Mouse (Mus musculus) hindbrain, embryonic 10.5 days (tissue): ENCODE data around the gene Mllt10. TPM values are rescaled to one million over a fixed set of nuclear protein-coding genes. Genes with fewer than 3 reads are reported as not detected.

Source experiments
- DNase-seq: peaks from one replicate; pipeline ENCODE4 v3.0.0-alpha.2; 2017; ENCODE audit warnings: low spot score
- H3K27ac ChIP-seq: fragments of 300-500 bp; sonication (generic); 2 replicates; pipeline ENCODE4 v1.5.1; 2016; ENCODE audit warnings: mild to moderate bottlenecking, moderate library complexity
- H3K27me3 ChIP-seq: fragments of 300-500 bp; sonication (generic); 2 replicates; pipeline ENCODE4 v1.6.1; 2016; ENCODE audit warnings: mild to moderate bottlenecking; ENCODE audit not compliant: poor library complexity, insufficient read depth, severe bottlenecking
- H3K36me3 ChIP-seq: fragments of 300-500 bp; sonication (generic); 2 replicates; pipeline ENCODE4 v1.6.1; 2016; ENCODE audit warnings: mild to moderate bottlenecking, moderate library complexity
- H3K4me1 ChIP-seq: fragments of 300-500 bp; sonication (generic); replicated peaks from 2 replicates; pipeline ENCODE4 v1.6.1; 2016; ENCODE audit warnings: mild to moderate bottlenecking
- H3K4me3 ChIP-seq: fragments of 300-500 bp; sonication (generic); 2 replicates; pipeline ENCODE4 v1.5.1; 2016; ENCODE audit warnings: mild to moderate bottlenecking, moderate library complexity
- H3K9me3 ChIP-seq: fragments of 300-500 bp; sonication (generic); 2 replicates; pipeline ENCODE4 v1.6.1; 2016; ENCODE audit warnings: mild to moderate bottlenecking, moderate library complexity
- WGBS: fragments of 180-500 bp; shearing (Covaris S2); methylation state at CpG from one replicate; pipeline ENCODE4 v1.1.7; 2016; 5-methylcytosine and 5-hydroxymethylcytosine counted together
- polyA plus RNA-seq: library from polyadenylated mRNA; unstranded; fragments of >200 nt; fragmentation: Nextera tagmentation; extraction: Ambion mirVana; gene quantifications from 2 replicates; pipeline ENCODE4 v1.2.1, GENCODE M21; 2016

Mllt10 gene
- polyA plus RNA-seq, 1 experiment from 2014 or later: 65.0 TPM

DNA sequence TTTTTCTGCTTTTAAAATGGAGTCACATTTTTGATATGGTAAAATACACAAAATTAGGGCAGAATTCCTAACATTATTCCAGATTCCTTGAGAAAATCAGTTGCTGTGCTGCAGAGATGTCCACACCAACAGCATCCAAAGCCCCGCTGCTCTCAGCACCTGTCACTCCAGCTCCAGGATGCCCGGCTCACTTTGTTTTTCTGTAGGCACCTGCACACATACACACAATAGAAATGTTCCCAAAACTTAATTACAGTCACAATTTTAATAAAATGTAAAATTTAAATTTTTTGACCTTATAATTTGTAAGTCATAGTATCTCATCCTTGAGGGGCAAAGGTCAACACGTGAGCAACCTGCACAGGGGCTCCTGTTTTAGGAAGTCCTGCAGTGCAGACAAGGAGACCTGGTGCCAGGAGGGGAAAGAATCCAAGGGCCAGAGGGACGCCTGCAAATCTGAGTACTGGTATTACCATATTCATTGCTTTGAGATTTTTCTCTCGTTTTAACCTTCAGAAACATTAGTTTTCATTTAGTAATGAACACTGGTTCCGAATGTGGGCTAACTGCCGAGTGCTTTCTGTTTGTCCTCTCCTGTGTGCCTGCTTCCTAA lies 154.3 kb downstream of the Mllt10 start:
- WGBS: 91% methylated on average over 7 of the region's 7 CpGs
- Histone ChIP-seq H3K27ac (no peak overlapping the region), H3K4me3 (no peak overlapping the region), H3K36me3 (peaks cover 97% of the 10 kb centered on the region), H3K4me1 (no peaks in the 10 kb centered on the region), H3K27me3 (no peaks in the 10 kb centered on the region), H3K9me3 (no peaks in the 10 kb centered on the region)
- DNase-seq: no peak

DNA sequence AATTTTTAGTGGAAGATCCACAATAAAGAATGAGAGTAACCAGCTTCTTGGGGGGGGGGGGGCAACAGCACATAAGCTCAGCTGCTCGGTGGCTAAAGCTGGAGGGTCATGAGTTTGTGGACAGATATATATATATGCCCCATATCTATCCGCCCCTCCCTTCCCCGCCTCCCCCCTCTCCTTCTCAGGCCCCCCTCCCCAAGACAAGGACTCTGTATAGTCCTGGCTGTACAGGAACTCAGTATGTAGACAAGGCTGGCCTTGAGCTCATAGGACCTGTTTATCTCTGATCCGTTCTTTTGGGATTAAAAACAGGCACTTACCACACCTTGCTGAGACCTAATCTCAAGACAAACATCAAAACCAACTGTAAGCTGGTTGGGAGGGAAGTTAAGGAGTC lies 154.9 kb downstream of the Mllt10 start:
- H3K27ac ChIP-seq: no peak overlapping the region
- H3K4me1 ChIP-seq: no peaks in the 10 kb centered on the region
- H3K36me3 ChIP-seq: peaks cover 98% of the 10 kb centered on the region
- no peak for DNase-seq
- H3K9me3 ChIP-seq: 0 out of 2 replicates have a peak, but pooled peaks cover under 1% of the 10 kb centered on the region
- no peak overlapping the region for H3K4me3 ChIP-seq
- no peaks in the 10 kb centered on the region for H3K27me3 ChIP-seq
- WGBS: 82% methylated on average over 4 of the region's 4 CpGs

DNA sequence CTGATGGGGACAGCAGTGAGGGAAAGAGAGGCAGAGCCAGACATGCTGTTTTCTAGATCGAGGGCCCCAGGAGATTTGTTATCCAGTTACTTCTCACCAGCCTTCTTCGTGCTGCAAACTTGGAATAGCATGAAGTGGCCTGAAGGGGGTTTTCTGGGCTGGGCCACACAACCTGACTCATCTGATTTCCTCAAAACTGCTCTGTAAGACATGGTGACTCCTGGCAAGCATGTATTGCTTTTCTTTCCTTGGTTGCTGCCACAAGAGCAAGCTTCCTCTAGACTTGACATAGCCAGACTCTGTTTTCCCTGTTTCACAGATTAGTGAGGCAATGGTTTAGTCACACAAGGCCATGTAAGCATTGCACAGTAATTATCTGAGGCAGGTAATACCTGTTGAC lies 159.0 kb downstream of the Mllt10 start:
- Histone ChIP-seq H3K9me3 (0 out of 2 replicates have a peak, but pooled peaks cover 4% of the 10 kb centered on the region), H3K4me3 (no peak overlapping the region), H3K36me3 (peaks cover 98% of the 10 kb centered on the region), H3K27me3 (no peaks in the 10 kb centered on the region), H3K27ac (no peak overlapping the region), H3K4me1 (no peaks in the 10 kb centered on the region)
- no peak for DNase-seq
- 79% methylated on average over 2 of the region's 2 CpGs for WGBS

DNA sequence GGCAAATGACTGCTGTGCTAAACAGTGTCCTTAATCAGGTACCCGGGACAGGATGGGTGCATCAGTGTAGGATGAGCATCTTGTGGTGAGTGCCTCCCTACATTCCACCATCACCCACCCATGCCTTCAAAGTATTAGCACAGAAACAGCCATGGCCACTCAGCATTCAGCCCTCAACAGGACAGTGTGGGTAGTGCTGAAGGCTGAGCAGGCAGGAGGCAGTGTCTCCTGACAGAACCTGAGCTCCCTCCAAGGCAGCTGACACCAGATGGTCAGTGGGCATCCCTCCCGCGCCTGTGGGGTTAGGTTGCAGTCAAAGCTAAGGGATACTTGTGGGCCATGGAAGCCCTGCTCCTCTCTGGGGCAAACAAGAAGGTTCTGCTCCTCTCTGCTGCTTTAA lies 162.8 kb downstream of the Mllt10 start:
- peaks cover 72% of the 10 kb centered on the region for H3K36me3 ChIP-seq

DNA sequence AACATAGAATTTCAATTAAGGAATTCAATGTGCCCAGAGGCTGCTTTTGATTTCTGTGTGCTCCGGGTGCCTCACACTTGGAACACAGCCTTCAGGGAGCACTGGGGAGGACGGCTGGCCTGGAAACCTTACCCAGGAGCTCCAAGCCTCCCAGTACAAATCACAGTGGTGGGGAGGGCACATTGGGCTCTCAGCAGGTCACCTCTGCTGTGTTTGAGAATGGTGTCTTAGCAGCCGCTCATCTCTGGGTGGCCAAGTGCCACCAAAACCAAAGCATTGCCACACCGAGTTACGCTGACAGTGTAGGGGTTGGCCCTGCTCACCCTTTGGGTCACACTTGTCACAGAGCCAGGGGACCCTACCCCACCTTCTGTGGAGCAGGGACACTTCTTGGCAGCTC lies 163.5 kb downstream of the Mllt10 start:
- WGBS: 77% methylated on average over 5 of the region's 5 CpGs
- Histone ChIP-seq H3K36me3 (peaks cover 66% of the 10 kb centered on the region), H3K9me3 (0 out of 2 replicates have a peak, but pooled peaks cover 4% of the 10 kb centered on the region), H3K27ac (no peak overlapping the region), H3K4me3 (no peak overlapping the region), H3K4me1 (no peaks in the 10 kb centered on the region), H3K27me3 (no peaks in the 10 kb centered on the region)
- DNase-seq: no peak

More for the DNA sequence above, 162.8 kb downstream of the Mllt10 start:
- H3K9me3 ChIP-seq: 0 out of 2 replicates have a peak, but pooled peaks cover 4% of the 10 kb centered on the region
- WGBS: 69% methylated on average over 3 of the region's 3 CpGs
- H3K4me1 ChIP-seq: no peaks in the 10 kb centered on the region
- peak; percentile 27 for DNase-seq
- H3K27ac ChIP-seq: no peak overlapping the region
- H3K4me3 ChIP-seq: no peak overlapping the region
- no peaks in the 10 kb centered on the region for H3K27me3 ChIP-seq

DNA sequence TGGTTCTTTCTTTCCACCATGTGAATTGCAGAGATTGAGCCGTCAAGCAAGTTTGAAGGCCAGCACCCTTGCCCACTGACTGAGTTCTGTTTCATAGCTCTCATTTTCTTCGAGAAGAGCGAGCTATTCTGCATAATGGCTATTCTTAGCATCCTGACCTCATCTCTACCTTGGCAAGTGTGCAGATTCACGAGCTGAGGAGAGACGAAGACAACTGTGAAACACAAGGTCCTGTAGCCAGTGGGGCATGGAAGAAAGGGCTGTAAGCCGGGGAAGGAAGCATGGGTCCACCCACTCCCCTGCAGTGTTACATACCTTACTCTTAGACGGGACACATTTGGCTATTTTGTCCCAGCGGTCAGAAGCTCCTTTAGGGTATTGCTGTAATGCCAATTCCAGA lies 164.1 kb downstream of the Mllt10 start:
- Histone ChIP-seq H3K4me3 (no peak overlapping the region), H3K27ac (no peak overlapping the region), H3K36me3 (peaks cover 59% of the 10 kb centered on the region), H3K27me3 (no peaks in the 10 kb centered on the region), H3K4me1 (no peaks in the 10 kb centered on the region), H3K9me3 (0 out of 2 replicates have a peak, but pooled peaks cover 4% of the 10 kb centered on the region)
- DNase-seq: no peak
- WGBS: 83% methylated on average over 8 of the region's 8 CpGs

DNA sequence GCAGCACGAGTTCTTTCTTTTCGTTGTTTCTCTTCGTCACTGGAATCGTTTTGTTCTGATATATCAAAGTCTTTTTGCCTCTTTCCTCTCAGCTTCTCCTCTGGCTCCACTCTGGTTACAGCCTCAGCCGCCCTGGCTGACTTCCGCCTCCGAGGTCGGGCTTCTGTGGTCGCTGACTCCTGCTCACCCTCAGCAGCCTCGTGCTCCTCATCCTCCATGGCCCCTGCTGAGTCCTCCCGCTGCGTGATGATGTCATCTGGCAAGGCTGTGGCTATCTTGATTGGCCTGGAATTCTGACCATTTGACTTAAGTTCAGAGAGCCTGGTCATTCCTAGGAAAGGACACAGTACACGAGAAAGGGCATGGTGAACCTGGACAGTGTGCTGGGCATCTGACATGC lies 164.5 kb downstream of the Mllt10 start:
- WGBS: 86% methylated on average over 13 of the region's 13 CpGs
- DNase-seq: no peak
- Histone ChIP-seq H3K27me3 (no peaks in the 10 kb centered on the region), H3K36me3 (peaks cover 55% of the 10 kb centered on the region), H3K27ac (no peak overlapping the region), H3K4me1 (no peaks in the 10 kb centered on the region), H3K4me3 (no peak overlapping the region), H3K9me3 (0 out of 2 replicates have a peak, but pooled peaks cover 4% of the 10 kb centered on the region)

DNA sequence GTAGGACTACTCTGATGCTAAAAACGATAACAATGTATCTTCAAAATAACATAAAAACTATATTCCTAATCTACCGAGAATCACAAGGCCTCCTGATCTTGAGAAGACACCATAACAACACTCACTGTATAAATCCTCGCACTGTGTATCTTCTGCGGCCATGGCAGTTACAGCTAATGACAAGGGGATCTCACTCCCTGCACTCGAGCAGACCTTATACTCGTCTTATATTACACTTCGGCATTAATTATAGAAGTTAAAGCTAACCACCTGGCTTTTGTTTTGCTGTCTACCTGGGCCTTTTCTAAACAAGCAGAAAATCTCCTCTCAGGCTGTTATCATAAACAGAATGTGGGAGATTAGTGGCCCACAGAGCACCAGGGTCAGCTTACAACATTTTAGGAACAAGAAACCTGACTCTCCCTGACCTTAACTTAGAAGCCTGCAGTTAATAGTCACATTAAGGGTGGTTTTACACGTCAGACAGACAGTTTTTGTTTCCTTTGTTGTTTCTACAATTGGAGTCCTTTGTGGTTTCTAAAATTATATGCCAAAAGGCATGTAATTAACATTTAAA lies 173.5 kb downstream of the Mllt10 start:
- DNase-seq: no peak
- H3K36me3 ChIP-seq: no peaks in the 10 kb centered on the region
- H3K4me3 ChIP-seq: no peak overlapping the region
- no peak overlapping the region for H3K27ac ChIP-seq
- 63% methylated on average over 8 of the region's 8 CpGs for WGBS
- H3K27me3 ChIP-seq: no peaks in the 10 kb centered on the region
- peaks cover 38% of the 10 kb centered on the region for H3K4me1 ChIP-seq
- no peaks in the 10 kb centered on the region for H3K9me3 ChIP-seq

DNA sequence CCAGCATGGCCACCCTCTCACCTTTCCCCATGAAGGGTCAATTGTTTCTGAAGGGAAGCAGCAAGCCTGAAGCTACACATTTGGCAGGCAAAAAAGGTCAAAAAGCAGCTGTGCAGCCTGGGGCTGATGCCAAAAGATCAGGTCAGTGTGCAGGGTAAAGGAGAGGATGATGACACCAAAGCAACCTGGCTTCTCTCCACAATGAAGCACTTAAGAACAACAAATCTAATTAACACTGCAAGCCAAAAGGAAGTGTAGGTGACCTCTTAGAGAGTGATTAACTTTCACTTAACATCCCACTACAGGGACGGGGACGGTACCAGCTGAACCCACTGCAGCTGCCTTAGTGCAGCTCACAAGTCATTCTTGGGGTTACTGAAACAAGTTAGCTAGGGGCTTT lies 174.2 kb downstream of the Mllt10 start:
- WGBS: 32% methylated on average over 2 of the region's 2 CpGs
- no peaks in the 10 kb centered on the region for H3K36me3 ChIP-seq
- H3K9me3 ChIP-seq: no peaks in the 10 kb centered on the region
- no peak overlapping the region for H3K27ac ChIP-seq
- no peaks in the 10 kb centered on the region for H3K27me3 ChIP-seq
- H3K4me1 ChIP-seq: peaks cover 45% of the 10 kb centered on the region
- no peak overlapping the region for H3K4me3 ChIP-seq
- peak; percentile 43 for DNase-seq

DNA sequence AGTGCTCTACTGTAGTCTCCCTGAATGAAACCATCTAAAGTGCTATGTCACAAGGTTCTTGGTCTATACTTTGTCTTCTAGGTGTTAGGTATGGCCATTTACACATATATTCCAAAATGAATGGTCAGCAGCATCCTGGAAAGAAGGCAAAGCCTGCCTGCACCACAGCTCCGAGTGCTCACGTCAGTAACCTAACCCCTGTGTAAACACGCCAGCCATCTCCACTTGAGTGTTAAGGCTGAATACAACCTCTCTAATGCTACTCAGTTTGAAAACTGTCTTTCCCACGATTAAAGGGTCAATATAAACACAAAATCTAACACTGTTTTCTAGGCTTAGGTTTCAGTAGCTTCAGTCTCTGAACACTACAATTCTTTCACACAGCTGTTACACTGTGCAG lies 176.1 kb downstream of the Mllt10 start:
- Histone ChIP-seq H3K27ac (no peak overlapping the region), H3K4me3 (no peak overlapping the region), H3K27me3 (no peaks in the 10 kb centered on the region), H3K4me1 (peaks cover 52% of the 10 kb centered on the region), H3K36me3 (no peaks in the 10 kb centered on the region), H3K9me3 (no peaks in the 10 kb centered on the region)
- DNase-seq: no peak
- WGBS: 56% methylated on average over 4 of the region's 4 CpGs

DNA sequence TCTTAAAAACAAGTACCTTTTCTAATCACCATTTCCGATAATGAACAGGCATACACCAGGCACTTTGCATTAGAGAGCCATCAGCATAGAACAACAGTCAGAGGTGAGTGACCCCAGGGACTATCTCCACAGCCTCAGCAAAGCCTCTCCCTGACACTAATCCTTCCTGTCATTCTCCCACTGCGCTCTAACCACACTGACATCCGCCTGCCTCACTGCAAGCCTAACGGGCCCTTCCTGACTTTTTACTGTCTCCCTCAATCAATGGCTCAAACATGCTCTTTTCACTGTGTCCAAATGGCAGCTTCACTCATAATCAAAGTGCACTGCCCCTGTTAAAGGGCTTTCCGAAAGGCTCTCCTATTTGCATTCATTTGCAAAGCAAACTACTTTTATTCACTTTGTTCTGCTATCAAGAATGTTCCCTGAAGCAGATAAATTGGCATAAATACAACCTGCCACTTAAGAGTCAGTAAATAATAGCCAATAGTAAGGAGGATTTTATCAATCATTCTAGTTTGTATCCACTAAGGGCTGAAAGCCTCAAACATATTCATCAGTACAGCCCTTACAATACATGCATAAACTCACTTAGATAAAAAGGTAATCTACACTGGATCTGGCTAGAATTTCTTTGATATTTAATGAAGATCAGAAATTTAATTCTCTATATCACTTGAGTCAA lies 178.0 kb downstream of the Mllt10 start:
- H3K27ac ChIP-seq: peak overlapping the region; percentile 3; the same call in 1 of the 2 replicates

DNA sequence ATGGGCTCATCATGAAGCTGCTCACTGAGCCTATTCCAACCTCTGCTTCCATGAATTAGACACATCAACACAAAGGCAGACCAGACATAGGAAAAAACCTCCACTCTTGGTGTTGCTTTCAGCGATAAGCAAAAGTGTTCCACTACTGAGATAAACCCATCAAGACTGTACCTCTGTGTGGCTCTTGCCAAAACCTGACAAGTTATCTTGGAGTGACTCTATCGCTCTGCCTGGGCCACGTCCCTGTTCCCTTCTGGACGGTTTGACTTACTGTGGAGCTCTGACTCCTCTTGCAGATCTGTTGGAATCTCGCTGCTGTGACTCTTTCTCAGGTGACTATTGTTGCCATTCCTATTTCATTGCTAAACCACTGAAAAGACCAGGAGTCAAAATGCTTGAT lies 180.5 kb downstream of the Mllt10 start:
- Histone ChIP-seq H3K4me3 (no peak overlapping the region), H3K4me1 (peaks cover 35% of the 10 kb centered on the region), H3K27me3 (no peaks in the 10 kb centered on the region), H3K9me3 (no peaks in the 10 kb centered on the region), H3K27ac (no peak overlapping the region), H3K36me3 (no peaks in the 10 kb centered on the region)
- 91% methylated on average over 5 of the region's 5 CpGs for WGBS
- DNase-seq: no peak

More for the DNA sequence above, 178.0 kb downstream of the Mllt10 start:
- 10% methylated on average over 5 of the region's 5 CpGs for WGBS
- Histone ChIP-seq H3K4me1 (peaks cover 52% of the 10 kb centered on the region), H3K4me3 (no peak overlapping the region), H3K9me3 (no peaks in the 10 kb centered on the region), H3K27me3 (no peaks in the 10 kb centered on the region), H3K36me3 (no peaks in the 10 kb centered on the region)
- peak; percentile 40 for DNase-seq

DNA sequence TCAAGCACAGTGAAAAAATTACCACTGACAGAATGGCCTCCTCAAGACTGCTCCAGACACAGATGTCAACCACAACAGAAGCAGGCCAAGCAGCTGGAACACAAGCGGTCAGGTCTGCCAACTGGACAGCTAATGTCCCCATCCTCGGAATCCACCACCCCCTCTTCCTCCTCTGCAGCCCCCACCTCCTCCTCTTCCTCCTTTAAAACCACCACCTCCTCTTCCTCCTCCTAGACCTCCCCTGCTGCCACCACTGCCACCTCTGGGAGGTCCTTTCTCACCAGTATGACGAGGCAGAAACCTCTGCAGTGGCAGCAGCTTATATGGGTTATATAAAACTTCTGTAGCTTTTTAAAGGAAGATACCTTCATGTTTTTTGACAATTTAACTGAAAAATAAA lies 194.2 kb downstream of the Mllt10 start:
- Histone ChIP-seq H3K27ac (no peak overlapping the region), H3K9me3 (peaks cover 16% of the 10 kb centered on the region; the same call in 1 of the 2 replicates), H3K36me3 (peaks cover 25% of the 10 kb centered on the region), H3K27me3 (no peaks in the 10 kb centered on the region), H3K4me1 (no peaks in the 10 kb centered on the region), H3K4me3 (no peak overlapping the region)
- 93% methylated on average over 3 of the region's 3 CpGs for WGBS
- no peak for DNase-seq
